Mouse (Mus musculus) thymus, postnatal 0 days (tissue): ENCODE measurements around the gene Fam151a. TPM values are rescaled to one million over a fixed set of nuclear protein-coding genes. Genes with fewer than 3 reads are reported as not detected.
A peak's percentile ranks its signal among the peaks of the same experiment; 100 is the strongest.
"Not testable (repeated sequence)": the region's sequence is repeated elsewhere in the genome, so short reads cannot be mapped to it uniquely, and the experiment has no call there.

Source experiments
- DNase-seq: peaks from one replicate; pipeline ENCODE4 v3.0.0-alpha.2; 2015; ENCODE audit warnings: low spot score
- polyA plus RNA-seq: library from polyadenylated mRNA; unstranded; fragments of >200 nt; fragmentation: Nextera tagmentation; extraction: Ambion mirVana; gene quantifications from 2 replicates; pipeline ENCODE4 v1.2.1, GENCODE M21; 2015

Fam151a gene
- polyA plus RNA-seq: 0.21 and 0.22 TPM in 2 replicates

DNA sequence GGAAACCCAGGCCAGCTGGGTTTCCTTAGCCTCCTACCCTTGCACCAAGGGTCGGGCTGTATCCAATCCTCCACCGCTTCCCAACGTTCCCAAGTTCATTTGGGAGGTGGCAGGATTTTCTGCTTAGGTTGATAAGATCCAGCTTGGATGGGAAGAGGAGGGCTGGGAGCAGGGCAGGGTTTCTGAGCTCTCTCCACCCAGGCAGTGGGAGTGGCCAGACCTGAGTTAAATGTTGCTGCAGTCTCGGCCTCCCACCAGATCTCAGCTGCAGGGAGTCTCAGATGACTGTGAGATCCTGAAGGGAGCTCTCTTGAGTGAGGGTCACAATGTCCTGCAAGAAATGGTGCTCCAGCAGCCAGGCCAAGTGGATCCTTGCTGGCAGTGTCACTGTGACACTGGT is at the start of gene Fam151a:
Gene Fam151a, plus strand, starts transcription at position 254 of the 400 bp plus-strand sequence.
- no peak for DNase-seq

- no peak for DNase-seq
These were observed 44.9 kb upstream of the Fam151a start for GRCm38 (mm10) chr4:106688636-106689296.

GRCm38 (mm10) chr4:106693841-106694430 is 39.8 kb upstream of the Fam151a start:
- DNase-seq: no peak

DNA sequence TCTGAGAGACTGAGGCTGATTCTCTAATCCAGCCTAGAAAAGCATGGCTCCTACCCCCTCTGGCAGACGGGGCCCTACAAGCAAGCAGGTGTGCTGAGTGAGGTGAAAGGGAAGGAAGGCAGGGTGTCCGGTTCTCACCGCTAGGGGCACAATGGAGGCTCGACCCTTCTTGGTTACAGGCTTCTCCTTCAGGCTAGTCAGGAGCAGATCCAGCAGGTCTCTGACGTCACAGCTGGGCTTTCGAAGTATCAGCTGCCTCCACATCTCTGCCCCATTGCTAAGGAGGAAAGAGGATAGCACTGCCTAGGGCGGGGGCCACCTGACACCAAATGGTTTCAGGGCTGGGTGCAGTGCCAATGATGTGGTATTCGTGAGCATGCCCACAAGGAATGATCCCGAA is 33.7 kb upstream of the Fam151a start:
- DNase-seq: peak; percentile 41

GRCm38 (mm10) chr4:106700798-106701197 is 32.9 kb upstream of the Fam151a start:
- DNase-seq: no peak

DNA sequence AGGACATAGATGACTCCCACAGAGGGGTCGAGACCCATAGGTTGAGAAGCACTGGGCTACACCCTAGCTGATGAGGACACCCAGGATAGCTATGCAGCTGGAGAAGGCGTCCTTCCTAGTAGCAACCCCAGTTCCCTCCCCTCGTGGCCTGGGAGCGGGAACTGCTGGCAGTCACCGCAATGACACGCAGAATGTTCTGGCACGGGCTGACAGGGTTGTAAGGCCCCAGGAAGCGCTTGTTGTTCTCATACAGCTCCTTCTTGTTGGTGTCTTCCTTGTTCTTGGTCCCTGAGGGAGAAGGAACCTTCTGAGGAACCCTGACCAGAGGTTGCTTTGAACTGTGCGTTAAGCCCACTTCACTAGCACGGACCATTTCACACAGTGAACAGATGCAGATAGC is 29.7 kb upstream of the Fam151a start:
- DNase-seq: no peak

DNA sequence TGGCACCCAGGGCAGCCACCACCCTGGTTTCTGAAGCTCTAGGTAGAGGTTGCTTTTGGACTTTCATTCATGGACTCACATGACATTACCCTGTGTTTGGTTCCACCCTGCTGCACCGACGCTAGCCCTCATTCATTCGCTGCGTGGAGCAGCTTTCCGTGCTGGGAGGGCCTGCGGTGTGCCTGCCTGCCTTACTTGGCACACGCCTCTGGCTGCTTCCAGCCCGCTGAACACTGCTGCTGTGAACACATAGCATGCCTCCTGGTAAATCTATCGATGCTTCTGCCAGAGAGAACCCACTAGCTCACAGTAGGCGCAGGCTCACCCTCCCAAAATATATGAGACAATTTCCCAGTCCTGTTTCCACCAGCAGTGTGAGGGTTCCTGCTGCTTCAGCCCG is 29.3 kb upstream of the Fam151a start:
- no peak for DNase-seq

DNA sequence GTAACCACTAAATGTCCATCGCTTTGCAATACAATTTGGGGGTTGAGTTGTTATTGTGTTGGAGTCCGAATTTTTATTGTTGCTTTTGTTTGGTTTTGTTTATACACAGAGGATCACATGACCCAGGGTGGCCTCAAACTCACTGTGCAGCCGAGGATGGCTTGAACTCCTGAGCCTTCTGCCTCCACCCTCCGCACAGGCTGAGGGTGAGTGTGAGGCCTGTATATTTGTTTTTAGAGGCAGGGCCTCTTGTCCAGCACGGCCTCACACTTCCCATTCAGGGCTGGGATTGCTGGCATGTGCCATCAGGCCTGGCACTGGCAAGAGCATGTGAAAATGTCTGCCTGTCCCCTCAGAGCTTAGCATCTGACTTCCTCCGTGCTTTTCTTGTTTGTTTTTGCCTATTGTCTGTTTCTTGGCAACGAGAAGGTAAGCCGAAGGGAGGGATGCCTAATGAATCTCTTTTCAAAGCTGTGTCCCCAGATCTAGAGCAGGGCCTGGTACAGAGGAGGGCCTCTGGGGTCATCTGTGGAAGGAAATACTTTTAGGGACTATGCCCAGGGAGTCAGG is 28.5 kb upstream of the Fam151a start:
- no peak for DNase-seq

DNA sequence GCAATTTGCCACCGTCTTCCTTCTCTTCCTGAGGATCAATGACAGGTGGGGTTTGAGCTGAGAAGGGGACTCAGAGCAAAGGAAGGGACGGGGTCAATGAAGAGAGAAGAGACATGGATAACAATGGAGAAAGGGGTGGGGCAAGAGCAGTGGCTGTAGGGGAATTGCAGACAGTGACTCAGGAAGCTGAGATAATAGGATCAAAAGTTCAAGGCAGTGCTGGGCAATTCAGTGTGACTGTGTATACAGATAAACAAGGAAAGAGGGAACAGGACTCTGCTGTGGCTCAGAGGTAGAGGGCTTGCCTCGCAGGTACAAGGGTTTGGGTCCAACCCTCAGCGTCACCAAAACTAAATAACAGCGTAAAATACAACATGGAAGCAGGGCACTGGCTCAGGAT is 25.7 kb upstream of the Fam151a start:
- DNase-seq: no peak

DNA sequence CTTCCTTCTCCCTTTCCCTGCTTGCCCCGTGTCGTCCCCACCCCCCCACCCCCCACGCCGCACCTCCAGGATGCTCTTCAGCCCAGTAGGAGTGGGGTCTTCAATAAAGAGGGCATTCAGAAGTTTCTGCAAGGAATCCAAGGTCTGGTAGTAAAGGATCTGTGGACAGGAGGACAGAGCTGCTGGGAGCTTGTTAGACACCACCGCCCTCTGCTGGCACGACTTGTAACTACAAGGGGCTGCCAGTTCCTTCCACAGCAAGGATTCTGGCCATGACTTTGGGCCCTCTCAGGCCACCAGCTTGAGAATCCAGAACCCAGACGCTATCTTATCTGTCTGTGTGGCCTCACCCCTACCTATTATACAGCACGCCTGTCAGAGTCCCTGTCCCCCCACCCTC is 25.3 kb upstream of the Fam151a start:
- peak; percentile 60 for DNase-seq

- no peak for DNase-seq
These were observed 20.1 kb upstream of the Fam151a start for GRCm38 (mm10) chr4:106713622-106714021.

- DNase-seq: no peak
These were observed 13.1 kb upstream of the Fam151a start for GRCm38 (mm10) chr4:106720631-106721030.

DNA sequence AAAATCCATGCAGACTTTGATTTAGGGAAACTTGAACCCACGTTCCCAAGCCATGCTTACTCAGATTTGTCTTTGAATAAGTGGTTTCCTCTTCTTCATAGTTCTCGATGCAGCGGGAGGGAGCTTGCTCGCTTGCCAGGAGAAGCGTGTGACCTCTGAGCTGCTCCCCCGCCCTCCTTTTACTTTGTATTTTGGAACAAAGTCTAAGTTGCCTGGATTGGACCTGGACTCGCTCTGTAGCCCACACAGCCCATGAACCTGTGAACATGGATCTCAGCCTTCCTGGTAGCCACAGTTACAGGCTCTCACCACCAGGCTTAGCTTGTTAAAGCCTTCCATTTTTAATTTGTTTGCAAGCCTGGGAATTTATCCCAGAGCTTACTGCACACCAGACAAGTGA is 2.9 kb upstream of the Fam151a start, which contains the start of gene Mroh7:
Gene Mroh7, minus strand, starts transcription at position 112 of the 400 bp plus-strand sequence.
- no peak for DNase-seq

- not testable (repeated sequence) for DNase-seq
These were observed 3.2 kb downstream of the Fam151a start for GRCm38 (mm10) chr4:106736884-106737283.

- no peak for DNase-seq
These were observed 4.2 kb downstream of the Fam151a start for GRCm38 (mm10) chr4:106737904-106738303.

DNA sequence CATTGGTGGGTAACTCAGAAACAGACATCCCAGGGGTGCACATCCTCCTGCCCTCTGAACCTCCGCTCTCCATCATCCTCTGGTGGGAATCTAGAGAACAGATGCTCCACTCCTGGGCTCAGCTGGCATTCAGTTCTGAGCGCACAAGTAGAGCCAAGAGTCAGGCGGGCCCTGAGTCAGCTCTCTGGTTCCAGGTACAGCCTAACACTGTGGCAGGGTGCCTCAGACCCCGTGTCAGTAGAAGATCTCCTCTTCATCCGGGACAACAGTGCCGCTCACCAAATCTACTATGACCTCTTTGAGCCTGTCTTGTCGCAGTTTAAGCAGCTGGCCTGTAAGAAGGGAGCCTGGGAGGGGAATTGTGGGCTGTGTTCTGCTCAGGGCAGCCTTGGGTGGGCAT is 12.2 kb downstream of the Fam151a start:
- DNase-seq: no peak

- DNase-seq: no peak
These were observed 13.4 kb downstream of the Fam151a start for GRCm38 (mm10) chr4:106747001-106747580.

GRCm38 (mm10) chr4:106749699-106750098 is 16.0 kb downstream of the Fam151a start:
- peak; percentile 56 for DNase-seq

DNA sequence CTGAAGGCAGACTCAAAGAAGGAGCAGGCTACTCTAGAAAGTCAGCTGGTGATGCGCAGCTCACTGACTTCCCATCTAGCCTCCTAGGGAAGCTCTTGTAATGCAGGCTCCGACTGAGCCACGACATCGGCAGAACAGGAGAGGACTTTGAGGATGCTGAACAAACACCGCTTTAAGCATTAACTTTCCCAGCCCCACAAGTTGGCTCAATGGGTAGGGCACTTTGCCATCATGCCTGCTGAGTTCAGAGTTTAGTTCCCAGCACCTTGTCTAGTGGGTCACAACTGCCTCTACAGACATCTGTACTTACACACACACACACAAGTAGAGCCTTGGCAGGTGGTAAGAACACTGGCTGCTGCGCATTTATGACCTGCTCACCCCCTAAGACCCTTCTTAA is 18.0 kb downstream of the Fam151a start:
- no peak for DNase-seq

- DNase-seq: no peak
These were observed 30.5 kb downstream of the Fam151a start for GRCm38 (mm10) chr4:106764166-106764565.

DNA sequence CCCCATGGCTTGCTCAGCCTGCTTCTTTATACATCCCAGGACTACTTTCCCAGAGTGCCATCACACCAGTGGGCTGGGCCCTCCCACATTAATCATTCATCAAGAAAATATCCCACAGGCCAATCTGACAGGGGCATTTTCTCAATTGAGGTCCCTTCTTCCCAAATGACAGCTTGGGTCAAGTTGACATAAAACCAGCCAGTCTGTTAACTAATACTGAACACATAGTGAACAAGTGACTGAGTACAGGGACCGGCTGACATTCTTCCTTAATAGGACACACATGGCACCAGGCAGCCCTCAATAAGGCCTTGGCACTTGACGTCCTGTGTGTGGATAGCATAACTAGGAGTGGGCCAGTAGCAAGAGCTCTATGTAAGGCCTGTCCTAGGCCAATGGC is 35.6 kb downstream of the Fam151a start:
- DNase-seq: no peak

GRCm38 (mm10) chr4:106772558-106772957 is 38.9 kb downstream of the Fam151a start:
- DNase-seq: no peak
